Mouse (Mus musculus) thymus, postnatal 36 days (tissue): ENCODE data around the gene Gbe1.

ENCODE experiments used
- DNase-seq, 2 experiments: peaks; one replicate each; pipeline ENCODE4 v3.0.0; 2022; ENCODE audit warnings: mixed read lengths in 2 of 2

The Gbe1 gene

GRCm38 (mm10) chr16:70358326-70358725, 44.6 kb downstream of the Gbe1 start:
- DNase-seq: no peak

- DNase-seq: no peak
Measured at GRCm38 (mm10) chr16:70365229-70365628, 51.5 kb downstream of the Gbe1 start.

GRCm38 (mm10) chr16:70381045-70381444, 67.3 kb downstream of the Gbe1 start:
- DNase-seq: no peak

GRCm38 (mm10) chr16:70385494-70385893, 71.7 kb downstream of the Gbe1 start:
- DNase-seq: no peak

- no peak for DNase-seq
Measured at GRCm38 (mm10) chr16:70387385-70387784, 73.6 kb downstream of the Gbe1 start.

- DNase-seq: no peak
Measured at GRCm38 (mm10) chr16:70395276-70395675, 81.5 kb downstream of the Gbe1 start.

GRCm38 (mm10) chr16:70407780-70408179, 94.0 kb downstream of the Gbe1 start:
- DNase-seq: no peak

- DNase-seq: no peak
Measured at GRCm38 (mm10) chr16:70421077-70421476, 107.3 kb downstream of the Gbe1 start.

GRCm38 (mm10) chr16:70449520-70449919, 135.8 kb downstream of the Gbe1 start:
- DNase-seq: no peak

GRCm38 (mm10) chr16:70475583-70475982, 161.8 kb downstream of the Gbe1 start:
- DNase-seq: no peak

- no peak for DNase-seq
Measured at GRCm38 (mm10) chr16:70476161-70476560, 162.4 kb downstream of the Gbe1 start.

GRCm38 (mm10) chr16:70480494-70480893, 166.7 kb downstream of the Gbe1 start:
- DNase-seq: no peak

GRCm38 (mm10) chr16:70506457-70506856, 192.7 kb downstream of the Gbe1 start:
- DNase-seq: no peak

GRCm38 (mm10) chr16:70510938-70511337, 197.2 kb downstream of the Gbe1 start:
- no peak for DNase-seq

GRCm38 (mm10) chr16:70522861-70523260, 209.1 kb downstream of the Gbe1 start:
- DNase-seq: no peak

GRCm38 (mm10) chr16:70523566-70523965, 209.8 kb downstream of the Gbe1 start:
- no peak for DNase-seq

- no peak for DNase-seq
Measured at GRCm38 (mm10) chr16:70524273-70524672, 210.5 kb downstream of the Gbe1 start.

GRCm38 (mm10) chr16:70527224-70527623, 213.5 kb downstream of the Gbe1 start:
- no peak for DNase-seq

- no peak for DNase-seq
Measured at GRCm38 (mm10) chr16:70535224-70535623, 221.5 kb downstream of the Gbe1 start.

GRCm38 (mm10) chr16:70550835-70551234, 237.1 kb downstream of the Gbe1 start:
- no peak for DNase-seq

- DNase-seq: no peak
Measured at GRCm38 (mm10) chr16:70561635-70562348, 248.0 kb downstream of the Gbe1 start.

- no peak for DNase-seq
Measured at GRCm38 (mm10) chr16:70562574-70562973, 248.8 kb downstream of the Gbe1 start.

- no peak for DNase-seq
Measured at GRCm38 (mm10) chr16:70563456-70563855, 249.7 kb downstream of the Gbe1 start.

- DNase-seq: no peak
Measured at GRCm38 (mm10) chr16:70568341-70569265, 254.9 kb downstream of the Gbe1 start.
